Mouse (Mus musculus) embryonic facial prominence, embryonic 13.5 days (tissue): ENCODE measurements at regions not wholly inside any gene's neighbourhood (a gene's known extent, or its start where the extent isn't known, plus 50 kb on each side); places are given as distances from the start of the nearest gene placed in this dataset.
"Not testable (repeated sequence)": the region's sequence is repeated elsewhere in the genome, so short reads cannot be mapped to it uniquely, and the experiment has no call there.

Experiments
- ATAC-seq: fragments of 200-750 bp; cut with Nextera tagmentation; 2 replicates; pipeline ENCODE4 v1.8.0; 2017; ENCODE audit warnings: low read depth; ENCODE audit not compliant: insufficient number of reproducible peaks, insufficient read depth, low FRiP score, low TSS enrichment
- H3K27ac ChIP-seq: fragments of 300-500 bp; sonication (generic); 2 replicates; pipeline ENCODE4 v1.5.1; 2015; ENCODE audit warnings: moderate library complexity, mild to moderate bottlenecking, inconsistent platforms
- H3K27me3 ChIP-seq: fragments of 300-500 bp; sonication (generic); 2 replicates; pipeline ENCODE4 v1.6.1; 2015; ENCODE audit warnings: mild to moderate bottlenecking, inconsistent platforms
- H3K36me3 ChIP-seq: fragments of 300-500 bp; sonication (generic); 2 replicates; pipeline ENCODE4 v1.6.1; 2015; ENCODE audit warnings: mild to moderate bottlenecking, inconsistent platforms
- H3K4me1 ChIP-seq: fragments of 300-500 bp; sonication (generic); 2 replicates; pipeline ENCODE4 v1.6.1; 2015; ENCODE audit warnings: inconsistent platforms
- H3K4me2 ChIP-seq: fragments of 300-500 bp; sonication (generic); 2 replicates; pipeline ENCODE4 v1.6.1; 2015; ENCODE audit warnings: moderate library complexity, mild to moderate bottlenecking, inconsistent platforms
- H3K4me3 ChIP-seq: fragments of 300-500 bp; sonication (generic); 2 replicates; pipeline ENCODE4 v1.5.1; 2015; ENCODE audit warnings: mild to moderate bottlenecking, inconsistent platforms
- H3K9ac ChIP-seq: fragments of 300-500 bp; sonication (generic); 2 replicates; pipeline ENCODE4 v1.6.1; 2015; ENCODE audit warnings: mild to moderate bottlenecking, inconsistent platforms
- H3K9me3 ChIP-seq: fragments of 300-500 bp; sonication (generic); 2 replicates; pipeline ENCODE4 v1.6.1; 2016; ENCODE audit warnings: inconsistent platforms
- WGBS: fragments of 180-500 bp; shearing (Covaris S2); methylation state at CpG from one replicate; pipeline ENCODE4 v1.1.7; 2015; ENCODE audit warnings: mixed read lengths; 5-methylcytosine and 5-hydroxymethylcytosine counted together

GRCm38 (mm10) chr8:126081279-126081678 lies 86.3 kb downstream of the Kcnk1 start:
- H3K9ac ChIP-seq = no peak overlapping the region
- H3K4me2 ChIP-seq = no peak overlapping the region
- ATAC-seq = no peak

GRCm38 (mm10) chr8:126082827-126083226 lies 87.9 kb downstream of the Kcnk1 start:
- no peak for ATAC-seq
- Histone ChIP-seq H3K36me3 (no peaks in the 10 kb centered on the region), H3K4me3 (no peak overlapping the region), H3K27me3 (no peaks in the 10 kb centered on the region), H3K9me3 (no peaks in the 10 kb centered on the region), H3K27ac (no peak overlapping the region), H3K9ac (no peak overlapping the region), H3K4me1 (no peaks in the 10 kb centered on the region), H3K4me2 (no peak overlapping the region)
- 79% methylated on average over 1 of the region's 1 CpGs for WGBS

More at GRCm38 (mm10) chr8:126081279-126081678, 86.3 kb downstream of the Kcnk1 start:
- Histone ChIP-seq H3K27me3 (no peaks in the 10 kb centered on the region), H3K4me1 (no peaks in the 10 kb centered on the region), H3K4me3 (no peak overlapping the region), H3K27ac (no peak overlapping the region), H3K9me3 (no peaks in the 10 kb centered on the region), H3K36me3 (no peaks in the 10 kb centered on the region)

GRCm38 (mm10) chr8:126090772-126091171 lies 95.8 kb downstream of the Kcnk1 start:
- no peaks in the 10 kb centered on the region for H3K36me3 ChIP-seq
- peaks cover 12% of the 10 kb centered on the region; the same call in 1 of the 2 replicates for H3K9me3 ChIP-seq
- no peak overlapping the region for H3K4me3 ChIP-seq
- 54% methylated on average over 1 of the region's 1 CpGs for WGBS
- no peak overlapping the region for H3K9ac ChIP-seq
- H3K4me1 ChIP-seq = no peaks in the 10 kb centered on the region
- H3K4me2 ChIP-seq = no peak overlapping the region
- H3K27ac ChIP-seq = no peak overlapping the region
- ATAC-seq = no peak
- no peaks in the 10 kb centered on the region for H3K27me3 ChIP-seq

GRCm38 (mm10) chr8:126094005-126094404 lies 99.0 kb downstream of the Kcnk1 start:
- ATAC-seq = no peak
- H3K9ac ChIP-seq = no peak overlapping the region
- H3K27ac ChIP-seq = no peak overlapping the region
- no peaks in the 10 kb centered on the region for H3K36me3 ChIP-seq
- no peaks in the 10 kb centered on the region for H3K4me1 ChIP-seq
- H3K4me2 ChIP-seq = no peak overlapping the region
- H3K9me3 ChIP-seq = peaks cover 6% of the 10 kb centered on the region; the same call in 1 of the 2 replicates
- H3K4me3 ChIP-seq = no peak overlapping the region
- no peaks in the 10 kb centered on the region for H3K27me3 ChIP-seq
- WGBS = 69% methylated on average over 2 of the region's 2 CpGs

GRCm38 (mm10) chr8:126096056-126096455 lies 101.1 kb downstream of the Kcnk1 start:
- no peak for ATAC-seq
- H3K9me3 ChIP-seq = no peaks in the 10 kb centered on the region

GRCm38 (mm10) chr8:126096636-126097170 lies 101.7 kb downstream of the Kcnk1 start:
- Histone ChIP-seq H3K4me2 (no peak overlapping the region), H3K9ac (no peak overlapping the region)
- 71% methylated on average over 9 of the region's 9 CpGs for WGBS

More at GRCm38 (mm10) chr8:126096056-126096455, 101.1 kb downstream of the Kcnk1 start:
- no peaks in the 10 kb centered on the region for H3K27me3 ChIP-seq
- H3K4me1 ChIP-seq = no peaks in the 10 kb centered on the region
- H3K9ac ChIP-seq = no peak overlapping the region
- no peak overlapping the region for H3K4me2 ChIP-seq
- H3K4me3 ChIP-seq = no peak overlapping the region
- H3K27ac ChIP-seq = no peak overlapping the region
- no peaks in the 10 kb centered on the region for H3K36me3 ChIP-seq
- WGBS = 77% methylated on average over 6 of the region's 6 CpGs

GRCm38 (mm10) chr8:126098886-126099285 lies 103.9 kb downstream of the Kcnk1 start:
- Histone ChIP-seq H3K4me1 (no peaks in the 10 kb centered on the region), H3K4me3 (no peak overlapping the region), H3K36me3 (no peaks in the 10 kb centered on the region), H3K27ac (no peak overlapping the region), H3K9ac (no peak overlapping the region), H3K9me3 (no peaks in the 10 kb centered on the region), H3K27me3 (no peaks in the 10 kb centered on the region), H3K4me2 (no peak overlapping the region)
- WGBS = 80% methylated on average over 6 of the region's 6 CpGs
- no peak for ATAC-seq

More at GRCm38 (mm10) chr8:126096636-126097170, 101.7 kb downstream of the Kcnk1 start:
- no peak overlapping the region for H3K4me3 ChIP-seq
- H3K4me1 ChIP-seq = no peaks in the 10 kb centered on the region
- ATAC-seq = no peak
- no peaks in the 10 kb centered on the region for H3K9me3 ChIP-seq
- no peaks in the 10 kb centered on the region for H3K36me3 ChIP-seq
- no peaks in the 10 kb centered on the region for H3K27me3 ChIP-seq
- H3K27ac ChIP-seq = no peak overlapping the region

- no peaks in the 10 kb centered on the region for H3K36me3 ChIP-seq
- no peaks in the 10 kb centered on the region for H3K27me3 ChIP-seq
- WGBS = 73% methylated on average over 4 of the region's 4 CpGs
- no peak overlapping the region for H3K4me3 ChIP-seq
- H3K9me3 ChIP-seq = no peaks in the 10 kb centered on the region
- no peak overlapping the region for H3K9ac ChIP-seq
- ATAC-seq = no peak
- H3K4me2 ChIP-seq = no peak overlapping the region
- no peaks in the 10 kb centered on the region for H3K4me1 ChIP-seq
- no peak overlapping the region for H3K27ac ChIP-seq
Measured at GRCm38 (mm10) chr8:126099889-126100288, 104.9 kb downstream of the Kcnk1 start.

GRCm38 (mm10) chr8:126105043-126105442 lies 110.1 kb downstream of the Kcnk1 start:
- H3K4me3 ChIP-seq = no peak overlapping the region
- H3K9ac ChIP-seq = no peak overlapping the region
- 73% methylated on average over 3 of the region's 3 CpGs for WGBS
- no peak for ATAC-seq
- H3K4me2 ChIP-seq = no peak overlapping the region
- no peaks in the 10 kb centered on the region for H3K36me3 ChIP-seq
- no peaks in the 10 kb centered on the region for H3K9me3 ChIP-seq
- H3K4me1 ChIP-seq = no peaks in the 10 kb centered on the region
- H3K27me3 ChIP-seq = no peaks in the 10 kb centered on the region
- H3K27ac ChIP-seq = no peak overlapping the region

GRCm38 (mm10) chr8:126126041-126126440 lies 131.1 kb downstream of the Kcnk1 start:
- WGBS = 70% methylated on average over 6 of the region's 6 CpGs
- ATAC-seq = no peak
- no peaks in the 10 kb centered on the region for H3K36me3 ChIP-seq

GRCm38 (mm10) chr8:126132076-126132475 lies 137.1 kb downstream of the Kcnk1 start:
- 0 out of 2 replicates have a peak, but pooled peaks cover 6% of the 10 kb centered on the region for H3K27me3 ChIP-seq
- H3K4me1 ChIP-seq = no peaks in the 10 kb centered on the region
- no peak overlapping the region for H3K27ac ChIP-seq
- no peaks in the 10 kb centered on the region for H3K9me3 ChIP-seq
- H3K36me3 ChIP-seq = no peaks in the 10 kb centered on the region
- H3K4me2 ChIP-seq = no peak overlapping the region
- H3K9ac ChIP-seq = no peak overlapping the region
- ATAC-seq = no peak
- H3K4me3 ChIP-seq = no peak overlapping the region
- 77% methylated on average over 4 of the region's 4 CpGs for WGBS

More at GRCm38 (mm10) chr8:126126041-126126440, 131.1 kb downstream of the Kcnk1 start:
- no peak overlapping the region for H3K4me3 ChIP-seq
- no peaks in the 10 kb centered on the region for H3K4me1 ChIP-seq
- no peaks in the 10 kb centered on the region for H3K27me3 ChIP-seq
- H3K9ac ChIP-seq = no peak overlapping the region
- 0 out of 2 replicates have a peak, but pooled peaks cover 6% of the 10 kb centered on the region for H3K9me3 ChIP-seq
- H3K27ac ChIP-seq = no peak overlapping the region
- no peak overlapping the region for H3K4me2 ChIP-seq

GRCm38 (mm10) chr8:126132918-126133317 lies 137.9 kb downstream of the Kcnk1 start:
- H3K27me3 ChIP-seq = peaks cover 11% of the 10 kb centered on the region
- ATAC-seq, H3K9ac ChIP-seq, H3K9me3 ChIP-seq, H3K27ac ChIP-seq, H3K4me1 ChIP-seq, H3K36me3 ChIP-seq, H3K4me3 ChIP-seq, H3K4me2 ChIP-seq: not testable (repeated sequence)
- WGBS = 98% methylated on average over 4 of the region's 4 CpGs
